Comparison of ENCODE assay signal across 9 mouse cellular contexts in the genomic region with DNA sequence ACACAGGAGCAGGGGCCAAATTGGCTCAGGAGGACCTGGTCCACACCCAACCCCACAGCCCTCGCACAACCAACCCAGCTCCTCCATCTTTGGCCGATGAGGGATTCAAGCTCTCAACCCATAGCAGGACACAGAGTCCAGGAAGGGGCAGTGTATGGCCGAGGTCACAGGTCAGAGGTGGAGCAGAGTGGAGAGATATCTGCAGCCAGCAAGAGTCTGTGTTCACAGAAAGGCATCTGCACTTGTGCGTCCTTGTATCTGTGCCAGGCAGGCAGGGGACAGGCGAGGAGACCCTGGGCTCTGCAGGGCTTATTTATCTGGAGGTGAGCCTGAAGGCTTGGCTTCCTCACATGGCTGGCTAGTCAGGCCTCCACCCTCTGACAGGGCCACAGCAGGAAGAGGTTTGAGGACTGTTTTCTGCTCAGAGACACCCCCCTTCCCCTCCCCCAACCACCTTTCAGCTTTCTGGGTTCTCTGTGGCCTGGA. TPM values are rescaled to one million over a fixed set of nuclear protein-coding genes. Genes with fewer than 3 reads are reported as not detected.
DNase-seq lines count a peak whose midpoint lies in the region; ATAC-seq lines count a peak whose summit lies in the region.
"Had no signal": no experiment of that assay in that cellular context is flagged by ENCODE, and none has a peak within 500 bp of the region (broad histone marks: within the 10 kb centered on the region; RNA-seq: fewer than 3 reads in every experiment).

No protein-coding gene starts in this region.

- no peak overlapping the region for H3K9ac ChIP-seq in intestine, embryonic 15.5 days
- H3K9ac ChIP-seq in intestine, embryonic 16.5 days (ENCODE audit: low read depth, low read length), result no peak overlapping the region
- H3K9ac ChIP-seq in limb, embryonic 15.5 days, result no peak overlapping the region
- H3K9ac ChIP-seq: stomach, embryonic 15.5 days had no signal

- 0 out of 2 replicates have a peak, but pooled peaks have one; percentile 15 for ATAC-seq in intestine, embryonic 15.5 days
- ATAC-seq in intestine, embryonic 16.5 days, result no peak
- ATAC-seq in limb, embryonic 15.5 days (ENCODE audit: insufficient number of reproducible peaks, low FRiP score, low TSS enrichment, low read depth), result no peak
- ATAC-seq in frontal cortex, adult (ENCODE audit: low TSS enrichment), result no peak

- H3K4me3 ChIP-seq in intestine, embryonic 15.5 days (replicated peaks), result no peak overlapping the region
- no peak overlapping the region for H3K4me3 ChIP-seq in intestine, embryonic 16.5 days (ENCODE audit: low read length)
- H3K4me3 ChIP-seq in heart, embryonic 10.5 days, result no peak overlapping the region
- no peak overlapping the region for H3K4me3 ChIP-seq in limb, embryonic 15.5 days
- H3K4me3 ChIP-seq: stomach, embryonic 15.5 days had no signal

- DNase-seq in CD8-positive naive resting alpha-beta T cell, adult 2 months (ENCODE audit: low read depth in 2 of 2, low spot score in 2 of 2), result peak; percentile 35 to 56
- no peak for DNase-seq in heart, embryonic 10.5 days (ENCODE audit: low spot score)
- DNase-seq in left cerebral cortex, adult 9 months (ENCODE audit: low spot score in 2 of 2), result no peak
- no peak for DNase-seq in cerebellum, adult 18-20 months

- no peak overlapping the region for H3K27ac ChIP-seq in intestine, embryonic 15.5 days
- H3K27ac ChIP-seq in intestine, embryonic 16.5 days (ENCODE audit: low read length), result no peak overlapping the region
- H3K27ac ChIP-seq in heart, embryonic 10.5 days, result 0 out of 2 replicates have a peak overlapping the region, but pooled peaks have one; percentile 4
- peak overlapping the region; percentile 43 for H3K27ac ChIP-seq in limb, embryonic 15.5 days
- H3K27ac ChIP-seq: stomach, embryonic 15.5 days had no signal

- H3K4me1 ChIP-seq in intestine, embryonic 15.5 days (replicated peaks), result peaks cover 7% of the 10 kb centered on the region; the same call in 1 of the 2 replicates
- peaks cover 8% of the 10 kb centered on the region for H3K4me1 ChIP-seq in intestine, embryonic 16.5 days (ENCODE audit: control insufficient read depth, insufficient read depth, low read length)
- H3K4me1 ChIP-seq in heart, embryonic 10.5 days, result peaks cover 33% of the 10 kb centered on the region
- peaks cover 36% of the 10 kb centered on the region for H3K4me1 ChIP-seq in limb, embryonic 15.5 days

- WGBS in intestine, embryonic 15.5 days, result 45% methylated on average over 5 of the region's 5 CpGs
- 64% methylated on average over 5 of the region's 5 CpGs for WGBS in intestine, embryonic 16.5 days
- WGBS in heart, embryonic 10.5 days, result 48% methylated on average over 5 of the region's 5 CpGs
- WGBS in limb, embryonic 15.5 days, result 63% methylated on average over 5 of the region's 5 CpGs

- H3K27me3 ChIP-seq in intestine, embryonic 15.5 days (replicated peaks), result no peaks in the 10 kb centered on the region
- no peaks in the 10 kb centered on the region for H3K27me3 ChIP-seq in intestine, embryonic 16.5 days (replicated peaks; ENCODE audit: control insufficient read depth, insufficient read depth, low read length)
- H3K27me3 ChIP-seq in heart, embryonic 10.5 days (ENCODE audit: insufficient read depth, poor library complexity, severe bottlenecking), result peaks cover 20% of the 10 kb centered on the region
- H3K27me3 ChIP-seq in limb, embryonic 15.5 days, result no peaks in the 10 kb centered on the region
- H3K27me3 ChIP-seq: stomach, embryonic 15.5 days had no signal

- no peaks in the 10 kb centered on the region for H3K9me3 ChIP-seq in intestine, embryonic 15.5 days
- 0 out of 2 replicates have a peak, but pooled peaks cover 2% of the 10 kb centered on the region for H3K9me3 ChIP-seq in intestine, embryonic 16.5 days (ENCODE audit: control insufficient read depth, low read length)
- H3K9me3 ChIP-seq in heart, embryonic 10.5 days, result no peaks in the 10 kb centered on the region
- no peaks in the 10 kb centered on the region for H3K9me3 ChIP-seq in limb, embryonic 15.5 days
- H3K9me3 ChIP-seq: stomach, embryonic 15.5 days had no signal

- no peak overlapping the region for H3K4me2 ChIP-seq in intestine, embryonic 15.5 days (replicated peaks)
- H3K4me2 ChIP-seq in intestine, embryonic 16.5 days (ENCODE audit: low read depth, low read length), result no peak overlapping the region
- H3K4me2 ChIP-seq in limb, embryonic 15.5 days, result no peak overlapping the region
- H3K4me2 ChIP-seq: stomach, embryonic 15.5 days had no signal

- no peaks in the 10 kb centered on the region for H3K36me3 ChIP-seq in intestine, embryonic 15.5 days
- no peaks in the 10 kb centered on the region for H3K36me3 ChIP-seq in intestine, embryonic 16.5 days (ENCODE audit: control insufficient read depth, insufficient read depth, low read length)
- no peaks in the 10 kb centered on the region for H3K36me3 ChIP-seq in heart, embryonic 10.5 days
- H3K36me3 ChIP-seq in limb, embryonic 15.5 days, result no peaks in the 10 kb centered on the region
- H3K36me3 ChIP-seq: stomach, embryonic 15.5 days had no signal

RNA-seq across cellular contexts. Expression of gene Grifin, which starts 10.6 kb away (rescaled TPM):
- 0.49 and 0.58 TPM in 2 replicates for polyA plus RNA-seq in intestine, embryonic 15.5 days (2015; fragmentation: Nextera tagmentation; extraction: Ambion mirVana)
- 0.70 and 0.80 TPM in 2 replicates for polyA plus RNA-seq in intestine, embryonic 16.5 days (2015; fragmentation: Nextera tagmentation; extraction: Ambion mirVana)
- polyA plus RNA-seq in heart, embryonic 10.5 days (2016; fragmentation: Nextera tagmentation; extraction: Ambion mirVana), result not detected in 2 replicates
- polyA plus RNA-seq in limb, embryonic 15.5 days (2015; fragmentation: Nextera tagmentation; extraction: Ambion mirVana), result 0.31 TPM in 1 of 2 replicates, not detected in the other

RNA-seq across cellular contexts. Expression of gene Lfng, which starts 31.7 kb away (rescaled TPM):
- 14.8 and 16.0 TPM in 2 replicates for polyA plus RNA-seq in intestine, embryonic 15.5 days (2015; fragmentation: Nextera tagmentation; extraction: Ambion mirVana)
- 11.9 and 13.4 TPM in 2 replicates for polyA plus RNA-seq in intestine, embryonic 16.5 days (2015; fragmentation: Nextera tagmentation; extraction: Ambion mirVana)
- polyA plus RNA-seq in heart, embryonic 10.5 days (2016; fragmentation: Nextera tagmentation; extraction: Ambion mirVana), result 3.8 and 4.7 TPM in 2 replicates
- 16.9 and 19.7 TPM in 2 replicates for polyA plus RNA-seq in limb, embryonic 15.5 days (2015; fragmentation: Nextera tagmentation; extraction: Ambion mirVana)

Comparison
In these comparisons a context has a peak if more than half of its experiments do, and no peak if none do; other contexts are left out.
1. H3K27ac ChIP-seq: peak in heart, embryonic 10.5 days (single experiment) and limb, embryonic 15.5 days (single experiment); none in intestine, embryonic 15.5 days (single experiment) and intestine, embryonic 16.5 days (single experiment).
2. DNase-seq: peak in CD8-positive naive resting alpha-beta T cell, adult 2 months (2 of 2); none in heart, embryonic 10.5 days (single experiment), left cerebral cortex, adult 9 months (0 of 2) and cerebellum, adult 18-20 months (0 of 2).